Mouse (Mus musculus) megakaryocyte, embryonic 14.5 days (primary cell): Measurements from ENCODE around the gene Edrf1. TPM values are rescaled to one million over a fixed set of nuclear protein-coding genes. Genes with fewer than 3 reads are reported as not detected.
"Not testable (repeated sequence)": the region's sequence is repeated elsewhere in the genome, so short reads cannot be mapped to it uniquely, and the experiment has no call there.

Source experiments
- H3K27me3 ChIP-seq: replicated peaks from 2 replicates; pipeline ENCODE3; 2012; ENCODE audit warnings: inconsistent platforms
- H3K36me3 ChIP-seq: replicated peaks from 2 replicates; pipeline ENCODE3; 2012; ENCODE audit warnings: low read length, inconsistent platforms, mixed read lengths
- H3K4me1 ChIP-seq: 2 replicates; pipeline ENCODE4 v1.6.1; 2012; ENCODE audit warnings: inconsistent platforms
- H3K4me3 ChIP-seq: replicated peaks from 2 replicates; pipeline ENCODE3; 2012; ENCODE audit warnings: moderate library complexity, mild to moderate bottlenecking, inconsistent platforms
- H3K9me3 ChIP-seq: 2 replicates; pipeline ENCODE4 v1.6.1; 2012; ENCODE audit warnings: inconsistent platforms
- FLI1 ChIP-seq: IDR thresholded peaks from 2 replicates; pipeline ENCODE4 v1.6.1; 2012; ENCODE audit warnings: low read length, inconsistent platforms, mixed read lengths
- GATA1 ChIP-seq: IDR thresholded peaks from 3 replicates; pipeline ENCODE4 v1.6.1; 2012; ENCODE audit warnings: mixed read lengths, low read length, inconsistent platforms, borderline replicate concordance
- polyA plus RNA-seq: library from polyadenylated mRNA; stranded (reverse); fragments of >175 nt; gene quantifications from 2 replicates; pipeline ENCODE4 v1.2.3, GENCODE M21; 2012; ENCODE audit warnings: low replicate concordance; ENCODE audit not compliant: insufficient read depth

Edrf1 gene
- polyA plus RNA-seq, 1 experiment = 1.2 TPM

DNA sequence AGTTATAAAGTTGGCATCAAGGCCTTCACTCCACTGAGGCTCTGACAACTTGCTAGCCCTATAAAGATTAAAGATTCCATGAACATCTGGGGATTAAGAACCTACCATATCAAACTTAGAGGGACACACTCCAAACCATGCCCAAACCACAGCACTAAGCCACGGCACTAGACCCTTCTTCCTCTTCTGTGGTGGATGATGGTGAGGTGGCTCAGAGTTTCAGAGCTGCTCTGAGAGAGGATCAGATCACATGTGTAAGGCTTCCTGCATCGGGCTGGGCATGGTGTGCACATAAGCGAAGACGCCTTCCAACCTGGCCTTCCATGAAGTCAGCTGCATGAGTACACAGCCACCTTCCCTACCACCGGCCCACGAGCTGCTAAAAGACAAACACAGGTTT is 47.4 kb downstream of the Edrf1 start:
- peaks cover 40% of the 10 kb centered on the region for H3K36me3 ChIP-seq
- H3K4me1 ChIP-seq = peaks cover 16% of the 10 kb centered on the region
- peak overlapping the region; percentile 46 for H3K4me3 ChIP-seq
- peaks cover 43% of the 10 kb centered on the region for H3K9me3 ChIP-seq
- TF ChIP-seq FLI1 (no peak), GATA1 (no peak)
- peaks cover 14% of the 10 kb centered on the region for H3K27me3 ChIP-seq

DNA sequence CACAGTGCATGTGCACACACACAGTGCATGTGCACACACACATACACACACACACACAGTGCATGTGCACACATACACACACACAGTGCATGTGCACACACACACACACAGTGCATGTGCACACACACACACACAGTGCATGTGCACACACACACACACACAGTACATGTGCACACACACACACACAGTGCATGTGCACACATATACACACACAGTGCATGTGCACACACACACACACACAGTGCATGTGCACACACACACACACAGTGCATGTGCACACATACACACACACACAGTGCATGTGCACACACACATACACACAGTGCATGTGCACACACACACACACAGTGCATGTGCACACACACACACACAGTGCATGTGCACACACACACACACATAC is 48.3 kb downstream of the Edrf1 start:
- H3K4me3 ChIP-seq = peak overlapping the region; percentile 71
- H3K4me1 ChIP-seq = peaks cover 16% of the 10 kb centered on the region
- H3K27me3 ChIP-seq = not testable (repeated sequence)
- peaks cover 52% of the 10 kb centered on the region for H3K9me3 ChIP-seq
- H3K36me3 ChIP-seq = peaks cover 50% of the 10 kb centered on the region

DNA sequence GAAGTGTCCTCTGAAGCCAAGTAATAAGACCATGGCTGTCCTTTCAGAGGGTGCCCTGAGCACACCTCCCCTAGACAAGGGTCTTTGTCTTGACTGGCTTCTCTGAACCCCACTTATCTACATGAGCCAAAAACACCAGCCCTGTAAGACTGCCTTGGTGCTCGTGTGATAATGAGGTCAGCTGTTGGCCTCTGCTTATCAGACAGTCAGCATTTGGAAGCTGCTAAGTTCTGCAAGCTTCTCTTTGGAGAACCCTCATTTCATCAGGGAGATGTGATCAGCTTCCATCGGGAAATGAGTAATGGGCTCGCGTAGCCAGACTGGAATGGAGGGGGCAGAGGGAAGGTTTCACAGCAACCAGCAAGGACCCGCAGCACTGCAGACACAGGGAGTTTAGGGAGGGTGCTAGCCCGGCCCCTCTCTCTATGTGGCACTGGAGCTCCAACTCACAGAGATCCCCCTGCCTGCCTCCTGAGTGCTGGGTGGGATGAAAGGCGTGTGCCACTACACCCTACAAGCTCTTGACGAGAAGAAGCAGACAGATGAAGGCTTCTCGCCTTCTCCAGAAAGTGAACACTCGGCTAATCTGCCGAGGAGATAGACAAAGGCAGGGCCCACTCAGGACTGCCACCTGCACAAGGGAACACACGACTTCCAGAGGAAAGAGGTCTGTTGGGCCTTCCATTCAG is 60.8 kb downstream of the Edrf1 start:
- H3K4me3 ChIP-seq = no peak overlapping the region
- H3K27me3 ChIP-seq = no peaks in the 10 kb centered on the region
- TF ChIP-seq GATA1 (no peak), FLI1 (no peak)
- H3K36me3 ChIP-seq = peaks cover 49% of the 10 kb centered on the region
- peaks cover 52% of the 10 kb centered on the region for H3K4me1 ChIP-seq
- no peaks in the 10 kb centered on the region for H3K9me3 ChIP-seq

DNA sequence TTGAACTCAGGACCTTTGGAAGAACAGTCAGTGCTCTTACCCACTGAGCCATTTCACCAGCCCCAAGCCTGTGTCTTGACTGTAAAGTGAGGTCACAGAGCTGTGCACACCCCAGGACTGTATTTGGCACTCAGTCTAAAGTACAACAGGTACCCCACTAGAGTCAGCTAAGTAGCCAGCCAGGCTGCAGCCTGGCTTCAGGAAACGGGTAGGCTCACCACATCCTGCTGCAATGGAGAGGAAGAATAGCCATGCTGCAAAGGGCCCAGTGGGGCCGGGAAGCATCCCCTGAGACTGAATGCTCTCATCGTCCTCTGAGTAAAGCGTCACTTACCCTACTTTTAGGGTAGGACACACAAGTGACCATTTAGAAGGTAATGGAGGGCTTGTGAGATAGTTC is 62.5 kb downstream of the Edrf1 start:
- Histone ChIP-seq H3K36me3 (peaks cover 46% of the 10 kb centered on the region), H3K4me1 (peaks cover 50% of the 10 kb centered on the region), H3K27me3 (no peaks in the 10 kb centered on the region), H3K4me3 (peak overlapping the region; percentile 24), H3K9me3 (no peaks in the 10 kb centered on the region)
- TF ChIP-seq GATA1 = no peak
- no peak for TF ChIP-seq FLI1

DNA sequence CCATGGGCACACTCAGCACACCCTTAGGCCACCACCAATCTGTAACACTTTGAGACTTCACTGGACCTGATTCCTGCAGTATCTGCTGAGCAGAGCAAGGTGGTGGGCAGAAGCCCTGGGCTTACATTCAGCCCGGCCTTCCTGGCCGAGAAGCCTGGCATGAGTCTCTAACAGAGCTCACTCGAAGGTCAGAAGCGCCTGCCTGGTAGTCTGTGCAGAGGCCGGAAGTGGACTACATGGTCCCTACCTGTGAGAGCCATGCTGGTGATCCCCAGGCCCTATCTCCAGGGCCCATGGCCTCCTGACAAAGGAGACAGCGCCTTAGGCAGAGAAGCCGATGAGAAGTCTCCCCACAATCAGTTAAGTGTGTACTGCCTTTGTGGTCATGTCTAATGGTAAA is 64.0 kb downstream of the Edrf1 start:
- Histone ChIP-seq H3K36me3 (peaks cover 40% of the 10 kb centered on the region), H3K4me3 (no peak overlapping the region), H3K27me3 (no peaks in the 10 kb centered on the region), H3K4me1 (peaks cover 50% of the 10 kb centered on the region), H3K9me3 (no peaks in the 10 kb centered on the region)
- TF ChIP-seq GATA1 (no peak), FLI1 (no peak)

DNA sequence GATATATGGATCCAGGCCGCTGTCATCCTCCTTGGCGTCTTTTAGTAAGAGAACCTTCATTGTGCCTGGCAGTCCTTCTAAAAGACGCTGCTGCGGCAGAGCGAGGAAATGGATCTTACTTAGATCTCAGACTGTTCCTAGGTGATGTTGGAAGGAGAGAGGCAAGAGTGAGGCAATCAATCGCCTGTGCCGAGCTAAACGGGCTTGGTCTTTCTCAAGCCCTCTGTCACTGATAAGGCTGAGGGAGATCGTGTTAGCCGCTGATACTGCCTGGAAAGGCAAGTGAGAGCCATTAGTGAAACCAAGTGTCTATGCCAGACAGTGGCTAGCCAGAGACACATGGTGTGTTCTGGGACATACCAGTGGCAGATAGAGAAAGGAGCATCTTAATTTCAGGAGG is 65.0 kb downstream of the Edrf1 start:
- Histone ChIP-seq H3K4me3 (no peak overlapping the region), H3K4me1 (peaks cover 47% of the 10 kb centered on the region), H3K36me3 (peaks cover 31% of the 10 kb centered on the region), H3K27me3 (no peaks in the 10 kb centered on the region), H3K9me3 (no peaks in the 10 kb centered on the region)
- TF ChIP-seq FLI1 (no peak), GATA1 (no peak)

DNA sequence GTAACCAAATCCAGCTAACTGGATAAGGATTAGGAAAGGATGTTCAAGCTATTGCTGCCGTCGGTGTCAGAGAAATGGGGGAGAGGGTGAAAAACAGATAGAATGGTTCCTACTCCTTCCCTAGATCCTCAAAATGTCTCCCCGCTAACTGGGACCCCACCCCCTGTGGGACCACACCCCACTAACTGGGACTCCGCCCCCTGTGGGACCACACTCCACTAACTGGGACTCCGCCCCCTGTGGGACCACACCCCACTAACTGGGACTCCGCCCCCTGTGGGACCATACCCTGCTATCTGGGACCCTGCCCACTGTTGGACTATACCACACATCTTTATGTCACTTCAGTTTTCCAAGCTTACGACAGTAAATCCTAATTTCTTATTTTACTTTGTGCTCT is 66.6 kb downstream of the Edrf1 start:
- no peak overlapping the region for H3K4me3 ChIP-seq
- no peak for TF ChIP-seq FLI1
- H3K9me3 ChIP-seq = no peaks in the 10 kb centered on the region
- H3K4me1 ChIP-seq = peaks cover 43% of the 10 kb centered on the region
- peaks cover 24% of the 10 kb centered on the region for H3K36me3 ChIP-seq
- H3K27me3 ChIP-seq = no peaks in the 10 kb centered on the region

DNA sequence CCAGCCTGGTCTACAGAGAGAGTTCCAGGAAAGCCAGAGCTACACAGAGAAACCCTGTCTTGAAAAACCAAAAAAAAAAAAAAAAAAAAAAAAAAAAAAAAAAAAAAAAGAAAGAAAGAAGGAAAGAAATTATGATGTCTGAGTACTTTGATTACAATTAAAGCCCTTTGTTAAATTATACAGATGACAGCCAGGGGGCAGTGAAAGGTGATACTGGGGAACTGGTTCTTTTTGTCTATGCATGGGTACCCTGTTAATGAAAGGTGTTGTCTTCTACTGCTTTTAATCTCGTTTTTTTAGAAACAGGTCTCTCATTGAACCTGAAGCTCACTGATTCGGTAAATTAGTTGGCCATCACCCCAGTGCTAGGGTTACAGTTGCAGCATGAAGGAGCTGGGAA is 70.0 kb downstream of the Edrf1 start:
- TF ChIP-seq FLI1 = no peak
- TF ChIP-seq GATA1 = no peak
- Histone ChIP-seq H3K9me3 (no peaks in the 10 kb centered on the region), H3K27me3 (no peaks in the 10 kb centered on the region), H3K4me3 (no peak overlapping the region), H3K4me1 (peaks cover 25% of the 10 kb centered on the region), H3K36me3 (peaks cover 10% of the 10 kb centered on the region)

DNA sequence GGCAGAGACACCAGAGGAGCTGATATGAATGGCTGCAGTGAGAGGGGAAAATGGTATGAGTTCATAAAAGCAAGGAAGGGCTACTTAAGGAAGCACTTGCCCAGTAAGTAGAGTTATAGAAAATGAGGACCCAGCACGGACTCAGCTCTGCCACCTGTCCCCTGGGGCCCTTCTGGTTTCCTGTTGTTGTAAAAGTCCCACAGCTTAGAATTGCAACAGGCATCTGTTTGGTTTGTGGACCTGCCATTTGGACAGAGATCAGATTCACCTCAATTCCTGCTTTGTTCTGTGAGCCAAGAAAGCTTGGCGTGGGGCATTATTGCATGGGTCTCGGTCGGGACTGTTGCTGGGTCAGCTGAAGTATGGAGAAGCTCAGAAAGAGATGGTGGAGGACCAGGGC is 78.0 kb downstream of the Edrf1 start:
- TF ChIP-seq GATA1 (no peak), FLI1 (no peak)
- H3K4me1 ChIP-seq = peaks cover 17% of the 10 kb centered on the region
- no peaks in the 10 kb centered on the region for H3K9me3 ChIP-seq
- peaks cover 87% of the 10 kb centered on the region for H3K36me3 ChIP-seq
- H3K27me3 ChIP-seq = no peaks in the 10 kb centered on the region
- H3K4me3 ChIP-seq = no peak overlapping the region

DNA sequence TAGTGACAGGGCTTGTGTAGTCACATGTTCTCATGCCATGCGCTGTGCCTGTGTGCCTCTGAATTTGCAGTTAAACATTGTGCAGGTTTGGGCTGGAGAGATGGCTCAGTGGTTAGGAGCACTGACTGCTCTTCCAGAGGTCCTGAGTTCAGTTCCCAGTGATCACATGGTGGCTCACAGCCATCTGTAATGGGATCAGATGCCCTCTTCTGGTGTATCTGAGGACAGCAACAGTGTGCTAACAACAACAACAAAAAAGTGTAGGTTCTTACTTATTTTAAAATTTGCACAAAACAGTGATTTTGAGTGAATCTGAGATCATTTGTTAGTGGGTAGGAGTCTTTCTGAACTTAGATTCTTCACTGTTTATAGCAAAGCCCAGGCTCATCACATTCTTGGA is 81.2 kb downstream of the Edrf1 start:
- peaks cover 9% of the 10 kb centered on the region; the same call in 1 of the 2 replicates for H3K4me1 ChIP-seq
- peaks cover 100% of the 10 kb centered on the region for H3K36me3 ChIP-seq
- TF ChIP-seq FLI1 = no peak
- TF ChIP-seq GATA1 = no peak
- H3K4me3 ChIP-seq = no peak overlapping the region
- no peaks in the 10 kb centered on the region for H3K9me3 ChIP-seq
- no peaks in the 10 kb centered on the region for H3K27me3 ChIP-seq

DNA sequence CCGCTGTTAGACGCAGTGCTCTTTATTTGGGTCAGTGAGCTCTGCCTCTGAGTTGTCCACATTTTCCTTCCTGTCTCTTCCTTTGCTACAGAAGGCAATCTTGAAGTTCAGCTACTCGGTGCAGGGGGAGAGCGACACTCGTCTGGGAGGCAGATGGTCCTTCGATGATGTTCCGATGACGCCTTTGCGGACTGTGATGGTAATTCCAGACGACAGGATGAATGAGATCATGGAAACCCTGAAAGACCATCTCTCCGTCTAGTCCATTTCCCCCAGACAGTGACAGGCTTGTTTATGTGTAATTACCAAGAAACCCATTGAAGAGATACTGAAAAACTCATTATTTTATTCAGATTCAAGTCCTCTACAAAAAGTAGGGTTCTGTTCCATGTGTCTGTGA is 83.3 kb downstream of the Edrf1 start:
- H3K27me3 ChIP-seq = no peaks in the 10 kb centered on the region
- H3K4me1 ChIP-seq = no peaks in the 10 kb centered on the region
- TF ChIP-seq FLI1 (no peak), GATA1 (no peak)
- no peaks in the 10 kb centered on the region for H3K9me3 ChIP-seq
- H3K4me3 ChIP-seq = no peak overlapping the region
- peaks cover 100% of the 10 kb centered on the region for H3K36me3 ChIP-seq

Other genes starting within 250 kb of the Edrf1 start
- not detected in 2 replicates for gene Tex36, start 35.4 kb upstream of the Edrf1 start, polyA plus RNA-seq
- not detected in 2 replicates for gene Mmp21, start 42.5 kb downstream of the Edrf1 start, polyA plus RNA-seq
- 14.0 and 58.2 TPM in 2 replicates for gene Bccip, start 71.8 kb downstream of the Edrf1 start, polyA plus RNA-seq
- 1.6 TPM in 1 of 2 replicates, not detected in the other for gene Uros, start 72.5 kb downstream of the Edrf1 start, polyA plus RNA-seq
- not detected in 2 replicates for gene Fank1, start 139.3 kb downstream of the Edrf1 start, polyA plus RNA-seq
- gene Dhx32, start 145.2 kb downstream of the Edrf1 start, polyA plus RNA-seq = 1.7 TPM in 2 replicates